Mouse (Mus musculus) forebrain, postnatal 0 days (tissue): ENCODE measurements around the gene Enpep. TPM values are rescaled to one million over a fixed set of nuclear protein-coding genes. Genes with fewer than 3 reads are reported as not detected.

ENCODE experiments used
- ATAC-seq: fragments of 200-750 bp; cut with Nextera tagmentation; 2 replicates; pipeline ENCODE4 v1.8.0; 2017; ENCODE audit warnings: mild to moderate bottlenecking, moderate library complexity
- DNase-seq: peaks from one replicate; pipeline ENCODE4 v3.0.0-alpha.2; 2015
- H3K27ac ChIP-seq: fragments of 300-500 bp; sonication (generic); 2 replicates; pipeline ENCODE4 v1.5.1; 2014; ENCODE audit warnings: low read depth, mild to moderate bottlenecking, antibody characterized with exemption, low read length, moderate library complexity, mixed read lengths
- H3K27me3 ChIP-seq: fragments of 300-500 bp; sonication (generic); 2 replicates; pipeline ENCODE4 v1.6.1; 2014; ENCODE audit warnings: mild to moderate bottlenecking, low read length, mixed read lengths; ENCODE audit not compliant: insufficient read depth
- H3K36me3 ChIP-seq: fragments of 300-500 bp; sonication (generic); 2 replicates; pipeline ENCODE4 v1.6.1; 2014; ENCODE audit warnings: mild to moderate bottlenecking, moderate library complexity; ENCODE audit not compliant: insufficient read depth
- H3K4me1 ChIP-seq: fragments of 300-500 bp; sonication (generic); 2 replicates; pipeline ENCODE4 v1.6.1; 2014; ENCODE audit warnings: antibody characterized with exemption; ENCODE audit not compliant: insufficient read depth
- H3K4me2 ChIP-seq: fragments of 300-500 bp; sonication (generic); 2 replicates; pipeline ENCODE4 v1.6.1; 2014; ENCODE audit warnings: low read depth, mild to moderate bottlenecking, moderate library complexity
- H3K4me3 ChIP-seq: fragments of 300-500 bp; sonication (generic); 2 replicates; pipeline ENCODE4 v1.5.1; 2014; ENCODE audit warnings: low read depth, low read length, mixed read lengths
- H3K9ac ChIP-seq: fragments of 300-500 bp; sonication (generic); 2 replicates; pipeline ENCODE4 v1.6.1; 2014; ENCODE audit warnings: mild to moderate bottlenecking
- H3K9me3 ChIP-seq: fragments of 300-500 bp; sonication (generic); 2 replicates; pipeline ENCODE4 v1.6.1; 2016; ENCODE audit warnings: low read length
- CTCF ChIP-seq: sonication (generic); IDR thresholded peaks from 2 replicates; pipeline ENCODE4 v1.5.1; 2016; ENCODE audit warnings: antibody characterized with exemption, control low read depth, low read depth
- WGBS: fragments of 180-500 bp; shearing (Covaris S2); extraction: QIAGEN DNeasy Blood & Tissue Kit; methylation state at CpG from one replicate; pipeline ENCODE4 v1.1.7; 2014; 5-methylcytosine and 5-hydroxymethylcytosine counted together
- polyA plus RNA-seq: library from polyadenylated mRNA; unstranded; fragments of >200 nt; fragmentation: Nextera tagmentation; extraction: Ambion mirVana; gene quantifications from 2 replicates; pipeline ENCODE4 v1.2.1, GENCODE M21; 2015
- total RNA-seq: library from RNA; depleted of rRNA; stranded (reverse); fragments of >200 nt; gene quantifications from 2 replicates; pipeline ENCODE4 v1.2.3, GENCODE M21; 2014

The Enpep gene
- total and polyA plus RNA-seq, 2 experiments from 2014 or later, result 1.5 to 5.7 TPM

- no peaks in the 10 kb centered on the region for H3K27me3 ChIP-seq
- no peak for TF ChIP-seq CTCF
- 60% methylated on average over 13 of the region's 13 CpGs for WGBS
These were observed 62.5 kb downstream of the Enpep start for GRCm38 (mm10) chr3:129270044-129270443.

GRCm38 (mm10) chr3:129268886-129269683 lies 63.4 kb downstream of the Enpep start:
- DNase-seq (no peak), ATAC-seq (no peak)
- no peak overlapping the region for H3K4me3 ChIP-seq
- 94% methylated on average over 12 of the region's 12 CpGs for WGBS
- H3K36me3 ChIP-seq, result no peaks in the 10 kb centered on the region
- H3K4me2 ChIP-seq, result no peak overlapping the region
- H3K9me3 ChIP-seq, result no peaks in the 10 kb centered on the region
- TF ChIP-seq CTCF, result no peak
- no peak overlapping the region for H3K9ac ChIP-seq
- no peaks in the 10 kb centered on the region for H3K27me3 ChIP-seq
- H3K27ac ChIP-seq, result no peak overlapping the region
- no peaks in the 10 kb centered on the region for H3K4me1 ChIP-seq

More at GRCm38 (mm10) chr3:129270044-129270443, 62.5 kb downstream of the Enpep start:
- no peaks in the 10 kb centered on the region for H3K36me3 ChIP-seq
- H3K4me1 ChIP-seq, result no peaks in the 10 kb centered on the region
- H3K9me3 ChIP-seq, result no peaks in the 10 kb centered on the region
- ATAC-seq (peak; percentile 25; the same call in 1 of the 2 replicates), DNase-seq (no peak)
- H3K4me3 ChIP-seq, result peak overlapping the region; percentile 11; the same call in 1 of the 2 replicates
- H3K4me2 ChIP-seq, result peak overlapping the region; percentile 17; the same call in 1 of the 2 replicates
- H3K9ac ChIP-seq, result no peak overlapping the region
- no peak overlapping the region for H3K27ac ChIP-seq

- Histone ChIP-seq H3K9me3 (no peaks in the 10 kb centered on the region), H3K4me2 (no peak overlapping the region), H3K36me3 (no peaks in the 10 kb centered on the region), H3K27ac (no peak overlapping the region), H3K9ac (no peak overlapping the region), H3K4me3 (no peak overlapping the region), H3K27me3 (no peaks in the 10 kb centered on the region), H3K4me1 (no peaks in the 10 kb centered on the region)
- ATAC-seq (no peak), DNase-seq (no peak)
- WGBS, result 89% methylated on average over 5 of the region's 5 CpGs
- TF ChIP-seq CTCF, result peak; percentile 10; the same call in 1 of the 2 replicates
These were observed 74.0 kb downstream of the Enpep start for GRCm38 (mm10) chr3:129258497-129258896.

GRCm38 (mm10) chr3:129256766-129257165 lies 75.8 kb downstream of the Enpep start:
- DNase-seq (peak; percentile 18), ATAC-seq (peak; percentile 47; the same call in 1 of the 2 replicates)
- peak; percentile 48 for TF ChIP-seq CTCF
- WGBS, result 71% methylated on average over 8 of the region's 8 CpGs
- Histone ChIP-seq H3K4me2 (peak overlapping the region; percentile 33; the same call in 1 of the 2 replicates), H3K36me3 (no peaks in the 10 kb centered on the region), H3K27me3 (no peaks in the 10 kb centered on the region), H3K4me3 (no peak overlapping the region), H3K9ac (no peak overlapping the region), H3K4me1 (no peaks in the 10 kb centered on the region), H3K9me3 (no peaks in the 10 kb centered on the region), H3K27ac (no peak overlapping the region)

- TF ChIP-seq CTCF, result no peak
- ATAC-seq (peak; percentile 23; the same call in 1 of the 2 replicates), DNase-seq (no peak)
- Histone ChIP-seq H3K9ac (0 out of 2 replicates have a peak overlapping the region, but pooled peaks have one; percentile 6), H3K4me3 (no peak overlapping the region), H3K4me1 (no peaks in the 10 kb centered on the region), H3K9me3 (no peaks in the 10 kb centered on the region), H3K27ac (no peak overlapping the region), H3K36me3 (no peaks in the 10 kb centered on the region), H3K4me2 (peak overlapping the region; percentile 33; the same call in 1 of the 2 replicates), H3K27me3 (no peaks in the 10 kb centered on the region)
- WGBS, result 58% methylated on average over 19 of the region's 19 CpGs
These were observed 76.2 kb downstream of the Enpep start for GRCm38 (mm10) chr3:129256283-129256682.

GRCm38 (mm10) chr3:129254246-129254645 lies 78.3 kb downstream of the Enpep start:
- peak overlapping the region; percentile 7; the same call in 1 of the 2 replicates for H3K4me2 ChIP-seq
- no peaks in the 10 kb centered on the region for H3K9me3 ChIP-seq
- H3K27ac ChIP-seq, result no peak overlapping the region
- no peaks in the 10 kb centered on the region for H3K27me3 ChIP-seq
- TF ChIP-seq CTCF, result no peak
- 42% methylated on average over 10 of the region's 10 CpGs for WGBS
- DNase-seq (peak; percentile 64), ATAC-seq (peak; percentile 66)
- H3K4me3 ChIP-seq, result no peak overlapping the region
- H3K4me1 ChIP-seq, result no peaks in the 10 kb centered on the region
- H3K9ac ChIP-seq, result peak overlapping the region; percentile 10; the same call in 1 of the 2 replicates
- no peaks in the 10 kb centered on the region for H3K36me3 ChIP-seq

- DNase-seq (no peak), ATAC-seq (no peak)
These were observed 81.5 kb downstream of the Enpep start for GRCm38 (mm10) chr3:129250997-129251396.

More at GRCm38 (mm10) chr3:129250997-129251396, 81.5 kb downstream of the Enpep start:
- Histone ChIP-seq H3K4me2 (no peak overlapping the region), H3K36me3 (no peaks in the 10 kb centered on the region), H3K4me1 (no peaks in the 10 kb centered on the region), H3K9ac (no peak overlapping the region), H3K27me3 (no peaks in the 10 kb centered on the region), H3K9me3 (no peaks in the 10 kb centered on the region), H3K4me3 (no peak overlapping the region), H3K27ac (no peak overlapping the region)
- TF ChIP-seq CTCF, result no peak
- WGBS, result 87% methylated on average over 9 of the region's 9 CpGs
